Mouse (Mus musculus) bone marrow, adult 2 months (tissue): ENCODE measurements around the gene Ptpru.

ENCODE experiments used
- CTCF ChIP-seq: fragments of 200-500 bp; IDR thresholded peaks from 2 replicates; pipeline ENCODE4 v1.5.1; 2011; ENCODE audit warnings: low read length, control low read depth; ENCODE audit not compliant: control insufficient read depth, insufficient read depth
- POLR2A ChIP-seq: fragments of 200-500 bp; IDR thresholded peaks from 2 replicates; pipeline ENCODE4 v1.6.1; 2011; ENCODE audit warnings: low read depth, mild to moderate bottlenecking, control low read depth, low read length, borderline replicate concordance; ENCODE audit not compliant: control insufficient read depth

GRCm38 (mm10) chr4:131763479-131763878, 74.6 kb downstream of the Ptpru start:
- TF ChIP-seq CTCF = no peak
- no peak for TF ChIP-seq POLR2A
